Mouse (Mus musculus) MEL (cell line): Measurements from ENCODE around the gene Galnt18. TPM values are rescaled to one million over a fixed set of nuclear protein-coding genes. Genes with fewer than 3 reads are reported as not detected.

Experiments used
- DNase-seq: peaks from one replicate; pipeline ENCODE4 v3.0.0; 2011; ENCODE audit warnings: low read depth, low spot score
- H3K27ac ChIP-seq: 2 replicates; pipeline ENCODE4 v1.5.1; 2012; ENCODE audit warnings: low read depth, mild to moderate bottlenecking, control low read depth, low read length, moderate library complexity; ENCODE audit not compliant: control insufficient read depth
- H3K27me3 ChIP-seq, 2 experiments: fragments of 150-350 bp in 1 of 2; sonication (generic) in 1 of 2; 2 replicates each; pipeline ENCODE4 v1.6.1; 2012; ENCODE audit warnings: low read length in 2 of 2, mild to moderate bottlenecking in 2 of 2, improper control_type of control experiment in 1 of 2, moderate library complexity in 1 of 2; ENCODE audit not compliant: insufficient read depth in 2 of 2, control insufficient read depth in 1 of 2
- H3K36me3 ChIP-seq, 2 experiments: 2 replicates each; pipeline ENCODE4 v1.6.1; 2012 to 2014; ENCODE audit warnings: low read length in 2 of 2, improper control_type of control experiment in 1 of 2, inconsistent platforms in 1 of 2, mild to moderate bottlenecking in 1 of 2; ENCODE audit not compliant: insufficient read depth in 2 of 2, control insufficient read depth in 1 of 2
- H3K4me1 ChIP-seq, 2 experiments: fragments of 150-350 bp in 1 of 2; sonication (generic) in 1 of 2; 2 replicates each; pipeline ENCODE4 v1.6.1; 2012; ENCODE audit warnings: low read length in 2 of 2, improper control_type of control experiment in 1 of 2, mild to moderate bottlenecking in 1 of 2; ENCODE audit not compliant: insufficient read depth in 2 of 2, control insufficient read depth in 1 of 2
- H3K4me3 ChIP-seq, 2 experiments: fragments of 150-350 bp in 1 of 2; sonication (generic) in 1 of 2; 2 replicates each; pipeline ENCODE4 v1.5.1; 2012; ENCODE audit warnings: low read depth in 2 of 2, low read length in 2 of 2, mild to moderate bottlenecking in 2 of 2, moderate library complexity in 2 of 2, control low read depth in 1 of 2, improper control_type of control experiment in 1 of 2; ENCODE audit not compliant: control insufficient read depth in 1 of 2, insufficient read depth in 1 of 2
- H3K79me2 ChIP-seq: 2 replicates; pipeline ENCODE4 v1.6.1; 2012; ENCODE audit warnings: mild to moderate bottlenecking, low read length, moderate library complexity; ENCODE audit not compliant: control insufficient read depth, poor library complexity, insufficient read depth
- H3K9ac ChIP-seq: 2 replicates; pipeline ENCODE4 v1.6.1; 2012; ENCODE audit warnings: low read depth, mild to moderate bottlenecking, control low read depth, low read length, moderate library complexity; ENCODE audit not compliant: control insufficient read depth, poor library complexity, severe bottlenecking
- H3K9me3 ChIP-seq: fragments of 150-350 bp; sonication (generic); replicated peaks from 2 replicates; pipeline ENCODE4 v1.6.1; 2012; ENCODE audit warnings: mild to moderate bottlenecking, low read length, improper control_type of control experiment, moderate library complexity; ENCODE audit not compliant: insufficient read depth
- BHLHE40 ChIP-seq: IDR thresholded peaks from 2 replicates; pipeline ENCODE4 v1.6.1; 2012; ENCODE audit warnings: low read depth, mild to moderate bottlenecking, inconsistent platforms, low read length, improper control_type of control experiment, borderline replicate concordance
- CHD1 ChIP-seq: IDR thresholded peaks from 2 replicates; pipeline ENCODE4 v1.6.1; 2012; ENCODE audit warnings: low read depth, mild to moderate bottlenecking, inconsistent platforms, low read length, improper control_type of control experiment
- E2F4 ChIP-seq: IDR thresholded peaks from 2 replicates; pipeline ENCODE4 v1.6.1; 2011; ENCODE audit warnings: low read depth, low read length, improper control_type of control experiment, borderline replicate concordance
- GABPA ChIP-seq: IDR thresholded peaks from 2 replicates; pipeline ENCODE4 v1.6.1; 2012; ENCODE audit warnings: low read depth, mild to moderate bottlenecking, inconsistent platforms, low read length, improper control_type of control experiment, moderate library complexity
- MAZ ChIP-seq: IDR thresholded peaks from 2 replicates; pipeline ENCODE4 v1.6.1; 2012; ENCODE audit warnings: low read depth, mild to moderate bottlenecking, inconsistent platforms, low read length, improper control_type of control experiment
- MYB ChIP-seq: IDR thresholded peaks from 2 replicates; pipeline ENCODE4 v1.6.1; 2011; ENCODE audit warnings: mild to moderate bottlenecking, low read depth, low read length, improper control_type of control experiment
- NRF1 ChIP-seq: IDR thresholded peaks from 2 replicates; pipeline ENCODE4 v1.6.1; 2014; ENCODE audit warnings: low read depth, mild to moderate bottlenecking, inconsistent platforms, low read length, improper control_type of control experiment, moderate library complexity; ENCODE audit not compliant: poor library complexity, insufficient read depth, severe bottlenecking
- RAD21 ChIP-seq: IDR thresholded peaks from 2 replicates; pipeline ENCODE4 v1.6.1; 2011; ENCODE audit warnings: mild to moderate bottlenecking, low read depth, low read length, improper control_type of control experiment
- RCOR1 ChIP-seq: IDR thresholded peaks from 2 replicates; pipeline ENCODE4 v1.6.1; 2012; ENCODE audit warnings: low read depth, mild to moderate bottlenecking, inconsistent platforms, low read length, improper control_type of control experiment
- TBP ChIP-seq: IDR thresholded peaks from 2 replicates; pipeline ENCODE4 v1.8.0; 2011; ENCODE audit warnings: low read depth, low read length, improper control_type of control experiment
- TCF12 ChIP-seq: IDR thresholded peaks from 2 replicates; pipeline ENCODE4 v1.6.1; 2014; ENCODE audit warnings: low read depth, mild to moderate bottlenecking, inconsistent platforms, low read length, improper control_type of control experiment, moderate library complexity
- USF1 ChIP-seq: IDR thresholded peaks from 2 replicates; pipeline ENCODE4 v1.6.1; 2014; ENCODE audit warnings: low read depth, mild to moderate bottlenecking, inconsistent platforms, low read length, improper control_type of control experiment, moderate library complexity
- ZC3H11A ChIP-seq: IDR thresholded peaks from 2 replicates; pipeline ENCODE4 v1.6.1; 2012; ENCODE audit warnings: low read depth, mild to moderate bottlenecking, inconsistent platforms, low read length, improper control_type of control experiment
- ZKSCAN1 ChIP-seq: IDR thresholded peaks from 2 replicates; pipeline ENCODE4 v1.6.1; 2012; ENCODE audit warnings: low read depth, mild to moderate bottlenecking, inconsistent platforms, low read length, improper control_type of control experiment, moderate library complexity
- polyA plus RNA-seq, 2 experiments: library from polyadenylated mRNA; stranded (reverse) in 1 of 2; unstranded in 1 of 2; fragments of >175 nt in 1 of 2; fragments of >200 nt in 1 of 2; gene quantifications; 2 replicates each; pipeline versions ENCODE4 v1.2.1 to v1.2.4; 2012; ENCODE audit warnings: low replicate concordance in 2 of 2, low read depth in 1 of 2; ENCODE audit not compliant: insufficient read length in 2 of 2, insufficient read depth in 1 of 2, missing spikeins in 1 of 2
- total RNA-seq: library from RNA; depleted of rRNA; stranded (reverse); fragments of 300-350 nt; gene quantifications from 2 replicates; pipeline ENCODE4 v1.2.3, GENCODE M21; 2012

The Galnt18 gene
- total and polyA plus RNA-seq, 3 experiments: not detected

DNA sequence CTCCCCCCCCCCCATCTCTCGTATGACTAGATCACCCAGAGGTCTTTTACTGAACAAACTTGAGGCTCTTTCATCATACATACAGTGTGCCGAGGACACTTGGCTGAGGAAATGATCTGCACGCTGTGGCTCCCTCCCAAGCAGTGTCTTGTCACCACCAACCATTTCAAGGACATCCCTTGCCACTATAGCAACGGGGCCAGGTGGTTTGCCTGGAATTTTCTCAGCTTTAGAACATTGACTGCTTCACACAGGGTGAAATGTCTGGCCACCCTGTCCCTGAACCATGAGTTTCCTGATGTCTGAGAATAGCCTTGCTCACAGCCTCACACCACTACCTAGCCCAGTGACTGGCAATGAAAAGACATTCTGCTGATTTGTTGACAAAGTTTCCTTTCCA lies 176.6 kb downstream of the Galnt18 start:
- no peaks in the 10 kb centered on the region for H3K79me2 ChIP-seq
- no peak overlapping the region for H3K4me3 ChIP-seq
- TF ChIP-seq MYB (no peak), CHD1 (no peak), ZKSCAN1 (no peak), E2F4 (no peak), TBP (no peak), GABPA (no peak), BHLHE40 (no peak), RAD21 (no peak), USF1 (no peak), TCF12 (no peak)
- DNase-seq: no peak
- no peak overlapping the region for H3K9ac ChIP-seq
- H3K36me3 ChIP-seq: no peaks in the 10 kb centered on the region
- H3K4me1 ChIP-seq: no peaks in the 10 kb centered on the region
- no peaks in the 10 kb centered on the region for H3K27me3 ChIP-seq
- no peak overlapping the region for H3K27ac ChIP-seq
- no peaks in the 10 kb centered on the region for H3K9me3 ChIP-seq

DNA sequence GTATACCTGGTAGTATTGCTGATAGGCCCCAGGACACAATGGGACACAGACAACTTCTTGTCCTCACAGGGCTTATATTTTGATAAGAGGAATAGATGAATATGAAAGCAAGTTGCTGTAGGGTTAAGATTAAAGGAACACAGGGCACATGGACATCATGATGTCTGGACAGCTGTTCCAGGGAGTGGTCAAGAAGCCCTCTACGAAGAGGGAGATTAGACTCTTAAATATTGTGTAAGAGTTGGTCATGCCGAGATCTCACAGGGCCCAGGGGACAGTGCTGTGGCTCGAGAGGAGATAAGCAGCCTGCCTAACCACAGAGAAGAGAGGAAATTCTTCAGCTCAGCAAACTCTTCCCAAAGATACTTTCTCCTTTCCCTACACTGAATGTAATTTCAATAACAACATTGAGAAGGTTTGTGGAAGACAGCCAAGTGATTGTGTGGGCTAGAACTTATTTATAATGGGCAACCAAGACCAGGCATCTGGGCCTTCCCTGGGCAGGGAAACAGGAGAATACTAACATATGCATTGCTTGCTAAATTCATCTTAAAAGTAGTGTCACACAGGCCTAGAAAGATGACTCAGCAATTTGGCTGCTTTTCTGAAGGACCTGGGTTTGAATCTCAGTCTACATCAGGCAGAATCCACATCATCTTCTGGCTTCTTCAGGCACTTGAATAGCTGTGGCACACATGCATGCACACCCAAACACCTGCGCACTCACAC lies 178.3 kb downstream of the Galnt18 start:
- H3K9ac ChIP-seq: no peak overlapping the region
- TF ChIP-seq RCOR1 (no peak), E2F4 (no peak), NRF1 (no peak), MAZ (no peak), ZC3H11A (no peak)
- TF ChIP-seq, all 39 proteins: peak for 0
- Histone ChIP-seq H3K36me3 (no peaks in the 10 kb centered on the region), H3K27ac (no peak overlapping the region), H3K4me3 (no peak overlapping the region), H3K9me3 (no peaks in the 10 kb centered on the region), H3K27me3 (no peaks in the 10 kb centered on the region), H3K4me1 (no peaks in the 10 kb centered on the region), H3K79me2 (no peaks in the 10 kb centered on the region)
- no peak for DNase-seq
